Mouse (Mus musculus): ENCODE results near the gene Rpia. TPM values are rescaled to one million over a fixed set of nuclear protein-coding genes. Genes with fewer than 3 reads are reported as not detected.

Rpia gene
- polyA plus RNA-seq, 3 experiments from 2014 or later = 4.9 to 11.5 (median 6.1) TPM

DNA sequence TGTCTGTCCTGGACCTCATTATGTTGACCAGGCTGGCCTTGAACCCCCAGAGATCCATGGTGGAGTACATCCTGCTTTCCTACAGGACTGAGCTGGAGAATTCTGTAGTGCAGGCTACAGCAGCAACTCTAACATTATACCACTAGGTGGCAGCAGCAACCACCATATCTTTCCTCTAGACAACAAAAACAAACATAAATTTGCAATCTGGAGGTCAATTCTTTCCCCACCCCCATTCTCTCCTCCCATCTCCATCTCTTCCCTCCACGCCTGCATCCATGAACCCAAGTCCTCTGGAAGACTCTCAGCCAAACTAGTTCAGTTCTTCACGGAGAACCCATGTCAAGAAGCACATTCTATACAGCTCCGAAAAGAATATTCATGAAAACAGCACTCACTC is 12.6 kb upstream of the Rpia start:
- peak; percentile 58 for ATAC-seq

DNA sequence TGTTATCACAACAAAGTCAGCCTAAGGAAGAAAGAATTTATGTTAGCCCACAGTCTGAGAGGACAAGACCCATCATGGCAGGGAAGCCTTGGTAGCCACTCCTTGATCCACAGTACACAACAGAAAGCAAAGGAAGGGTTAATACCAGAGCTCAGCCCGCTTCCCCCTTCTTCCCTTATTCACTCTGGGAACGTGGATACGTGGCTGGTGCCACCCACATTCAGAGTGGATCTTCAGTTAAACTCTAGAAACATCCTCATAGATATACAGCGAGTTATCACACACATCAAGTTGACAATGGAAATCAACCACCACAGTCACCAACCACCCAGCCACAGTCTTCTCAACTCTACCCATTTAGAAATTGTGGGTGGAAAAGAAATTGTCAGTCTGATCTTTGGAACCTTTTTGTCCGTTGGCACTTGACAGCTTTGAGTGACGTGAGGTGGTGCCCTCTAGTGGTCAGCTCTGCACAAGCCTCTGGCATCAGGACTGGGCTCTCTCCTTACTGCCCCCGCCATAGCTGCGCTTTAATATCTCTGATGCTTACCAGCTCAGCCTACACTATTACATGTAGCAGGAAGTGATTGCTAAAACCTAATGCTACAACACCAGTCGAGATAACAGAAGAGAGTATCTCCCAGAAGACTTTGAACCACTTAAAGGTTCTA is 5.7 kb upstream of the Rpia start:
- peak; percentile 97 for ATAC-seq

DNA sequence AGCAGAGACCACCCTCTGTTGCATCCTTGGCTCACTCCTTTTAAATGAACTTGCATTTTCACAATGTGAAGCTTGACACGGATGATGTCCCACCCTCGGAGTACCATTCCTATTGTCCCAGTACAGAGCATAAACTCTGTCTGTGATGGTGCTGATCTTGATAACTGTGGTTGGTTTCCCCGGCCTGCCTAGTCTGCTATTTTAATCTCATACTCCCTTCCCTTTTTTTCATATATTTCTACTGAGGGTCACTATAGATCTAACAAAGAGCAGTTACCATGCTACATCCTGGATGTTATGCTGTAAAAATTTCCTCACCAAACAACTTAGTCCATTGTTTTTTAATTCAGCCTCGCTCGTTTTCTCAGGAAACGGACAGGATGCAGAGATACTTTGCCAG is 4.9 kb upstream of the Rpia start:
- no peak for ATAC-seq

DNA sequence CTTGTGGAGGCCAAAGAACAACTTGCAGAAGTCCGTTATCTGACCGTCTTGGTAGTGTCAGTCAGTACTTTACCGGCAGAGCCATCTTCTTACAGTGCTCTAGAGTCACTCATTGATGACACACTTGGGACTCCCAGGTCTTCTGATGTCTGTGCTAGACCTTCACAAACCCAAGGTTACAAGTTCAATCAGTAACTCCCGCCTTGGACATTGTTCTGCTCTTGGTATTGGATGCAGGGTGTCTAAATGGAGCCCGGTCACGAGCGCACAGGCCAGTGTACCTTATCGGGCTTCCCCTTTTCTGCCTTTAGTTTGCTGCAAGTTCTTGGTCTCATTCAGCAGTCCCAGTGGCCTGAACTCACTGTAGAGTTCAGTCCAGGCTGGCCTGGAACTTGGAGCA is 612 bp upstream of the Rpia start:
- peak; percentile 9 for ATAC-seq

DNA sequence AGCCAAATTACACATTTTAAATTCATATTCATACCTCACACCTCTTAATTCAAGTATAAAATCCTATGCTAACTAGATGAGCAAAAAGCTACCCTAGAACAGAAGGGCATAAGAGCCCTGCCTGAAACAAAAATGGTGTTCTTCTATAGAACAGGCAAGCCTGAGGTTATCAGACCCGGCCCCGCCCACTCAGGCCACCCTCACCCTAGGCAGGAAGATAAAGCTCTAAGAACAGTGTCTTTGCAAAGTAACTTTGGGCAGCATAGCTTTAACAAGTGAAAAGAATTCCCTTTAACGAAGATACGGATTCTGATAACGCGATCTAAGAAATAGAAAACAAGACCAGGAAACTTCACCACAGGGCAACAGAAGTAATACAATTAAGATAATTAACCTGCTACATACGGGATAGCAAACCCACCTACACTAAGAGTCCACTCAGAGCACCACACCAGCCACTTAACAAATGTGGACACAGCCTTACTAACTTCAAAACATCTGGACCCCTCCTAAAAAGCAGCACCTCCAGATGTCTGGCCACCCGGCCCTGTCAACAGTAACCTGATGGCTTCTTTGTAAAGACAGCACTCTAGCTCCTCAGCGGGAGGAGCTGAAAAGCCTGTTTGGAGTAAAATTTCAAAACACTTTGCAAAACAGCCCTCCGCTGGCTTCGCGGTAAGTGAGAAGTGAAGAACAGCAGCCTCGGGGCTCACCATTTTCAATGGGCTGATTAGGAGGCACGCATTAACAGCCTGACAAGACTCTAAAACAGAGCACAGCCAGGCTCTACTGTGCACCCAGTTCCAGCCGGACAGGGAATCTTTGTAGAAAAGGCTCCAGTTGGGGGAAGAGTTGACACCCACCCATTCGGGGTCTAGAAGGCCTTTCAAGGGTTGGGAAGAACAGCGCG is 925 bp downstream of the Rpia start:
- ATAC-seq = peak; percentile 18

DNA sequence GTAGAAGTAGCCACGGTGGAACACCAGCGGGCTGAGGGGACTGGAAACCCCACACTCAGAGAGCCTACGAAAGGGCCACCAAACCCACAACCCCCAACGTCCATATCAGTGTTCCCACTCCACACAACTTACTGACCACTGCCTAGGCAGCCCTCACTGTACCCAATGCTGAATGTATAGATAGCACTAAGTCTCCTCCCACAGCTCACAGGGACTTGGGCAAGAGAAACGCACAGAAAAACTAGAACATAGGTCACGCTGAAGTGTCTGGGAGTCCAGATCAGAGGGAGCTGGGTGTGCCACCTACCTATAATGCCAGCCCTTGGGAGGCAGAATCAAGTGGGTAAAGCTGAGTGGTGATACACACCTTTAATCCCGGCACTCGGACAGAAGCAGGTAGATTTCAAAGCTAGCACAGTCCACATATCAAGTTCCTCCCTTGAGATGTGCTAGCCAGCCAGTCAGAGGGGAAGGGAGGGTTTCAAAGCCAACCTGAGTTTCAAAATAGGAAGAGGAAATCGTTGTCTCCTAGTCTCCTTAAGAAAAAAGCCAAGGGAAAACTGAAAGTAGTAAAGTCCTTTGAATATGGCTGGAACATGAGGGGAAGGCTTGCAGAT is 1.9 kb downstream of the Rpia start:
- ATAC-seq = no peak

DNA sequence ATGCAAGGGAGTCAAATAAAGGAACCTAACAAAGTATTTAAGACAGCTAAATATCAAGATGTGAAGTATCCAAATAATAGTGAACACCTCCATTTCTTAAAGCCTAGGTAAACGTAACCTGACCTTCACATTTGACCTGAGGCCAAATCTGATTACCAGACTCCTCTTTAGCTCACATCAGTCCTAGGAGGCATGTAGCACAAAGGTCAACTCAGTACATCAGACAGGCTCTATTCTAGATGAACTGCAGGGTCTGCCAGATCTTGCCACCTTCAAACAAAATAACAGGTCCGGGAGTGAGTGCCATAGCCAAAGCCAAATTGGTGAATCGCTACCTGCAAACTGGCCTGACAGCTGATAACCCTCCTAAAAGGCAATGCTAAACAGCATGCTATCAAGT is 2.9 kb downstream of the Rpia start:
- no peak for ATAC-seq

DNA sequence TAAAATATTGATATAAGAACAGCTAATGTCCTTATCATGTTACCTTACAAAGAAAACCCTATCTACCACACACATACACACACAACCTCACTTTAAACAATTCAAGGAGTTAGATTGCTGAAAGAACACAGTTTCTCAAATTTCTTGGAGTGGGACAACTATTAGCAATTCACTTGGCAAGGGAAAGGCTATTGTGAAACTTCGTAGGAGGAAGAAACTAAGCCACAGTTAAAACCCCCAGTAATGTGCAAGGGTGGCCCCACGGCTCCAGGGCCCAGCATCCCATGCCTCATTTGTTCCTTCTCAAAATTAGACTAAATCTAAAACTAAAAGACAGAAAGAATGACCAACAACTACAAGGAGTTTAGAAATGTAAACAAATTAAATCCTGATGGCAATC is 4.5 kb downstream of the Rpia start:
- no peak for ATAC-seq

DNA sequence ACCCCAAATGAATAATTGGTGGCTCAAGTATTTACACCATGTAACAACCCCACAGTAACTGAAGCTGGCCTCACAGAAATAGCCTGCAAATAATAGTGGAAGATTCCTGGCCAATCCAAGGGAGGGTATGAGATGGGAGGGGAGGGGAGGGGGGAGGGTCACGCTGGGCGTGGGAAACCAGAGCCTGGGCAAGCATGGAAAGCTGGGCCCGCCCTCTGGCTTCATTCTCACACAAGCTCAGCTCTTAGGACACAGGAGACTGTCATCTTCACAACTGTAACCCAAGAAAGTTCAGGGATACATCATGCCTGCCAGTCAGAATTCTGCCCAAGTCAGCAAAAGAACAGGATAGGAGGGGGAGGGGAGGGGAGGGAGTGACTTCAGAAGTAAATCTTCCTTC is 6.2 kb downstream of the Rpia start:
- ATAC-seq = no peak

DNA sequence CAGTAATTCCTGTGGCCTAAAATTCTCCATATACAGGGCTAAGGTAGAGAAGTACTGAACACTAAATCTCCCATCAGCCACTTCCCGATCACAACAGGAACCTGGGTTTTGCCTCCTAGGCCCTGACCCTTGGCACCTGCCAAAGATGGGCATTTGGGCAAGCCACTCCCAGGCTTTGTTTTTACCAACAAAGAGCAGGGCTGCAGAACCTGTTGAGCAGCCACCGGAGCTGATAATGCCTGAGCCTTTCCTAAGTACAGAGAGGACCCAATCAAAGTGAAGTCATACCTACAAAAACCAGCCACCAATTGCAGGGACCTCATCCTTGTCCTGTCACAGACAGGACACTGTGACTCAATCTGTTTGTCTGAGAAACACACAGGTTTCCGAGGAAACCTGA is 7.2 kb downstream of the Rpia start:
- no peak for ATAC-seq

DNA sequence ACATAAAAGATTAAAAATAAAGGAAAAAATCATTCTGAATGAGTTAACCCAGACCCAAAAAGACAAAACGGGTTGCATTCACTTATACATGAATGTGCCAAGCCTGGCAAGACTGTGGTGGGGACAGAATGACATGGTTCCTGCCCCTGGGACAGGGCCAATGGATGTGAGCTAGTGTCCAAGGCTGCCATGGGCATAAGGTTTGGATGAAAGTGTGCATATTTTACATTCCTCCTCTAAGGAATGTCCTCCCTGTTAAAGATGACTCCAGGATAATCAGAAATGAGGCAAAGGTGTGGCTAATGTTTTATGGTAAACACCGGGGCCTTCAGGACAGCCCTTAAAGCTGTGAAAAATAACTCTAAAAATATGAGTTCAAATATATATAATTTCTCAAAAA is 10.7 kb downstream of the Rpia start:
- ATAC-seq = no peak

DNA sequence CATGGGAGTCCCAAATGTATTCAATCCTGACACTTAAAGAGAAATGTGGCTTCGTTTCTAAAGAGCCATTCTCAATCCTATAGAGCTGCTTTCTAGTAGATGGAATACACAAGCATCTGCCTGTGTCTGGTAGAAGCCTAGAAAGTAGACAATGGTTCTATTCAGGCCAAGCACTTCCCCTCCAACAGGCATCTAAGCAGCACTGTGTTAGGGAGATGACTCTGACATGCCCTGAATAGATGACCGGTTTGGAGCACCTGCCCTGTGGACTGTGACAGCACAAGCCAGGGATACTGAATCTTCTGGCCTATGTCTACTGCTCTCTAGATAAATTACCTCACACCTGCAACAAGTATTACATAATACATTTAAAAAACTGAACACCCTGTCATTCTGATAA is 17.7 kb downstream of the Rpia start:
- no peak for ATAC-seq

DNA sequence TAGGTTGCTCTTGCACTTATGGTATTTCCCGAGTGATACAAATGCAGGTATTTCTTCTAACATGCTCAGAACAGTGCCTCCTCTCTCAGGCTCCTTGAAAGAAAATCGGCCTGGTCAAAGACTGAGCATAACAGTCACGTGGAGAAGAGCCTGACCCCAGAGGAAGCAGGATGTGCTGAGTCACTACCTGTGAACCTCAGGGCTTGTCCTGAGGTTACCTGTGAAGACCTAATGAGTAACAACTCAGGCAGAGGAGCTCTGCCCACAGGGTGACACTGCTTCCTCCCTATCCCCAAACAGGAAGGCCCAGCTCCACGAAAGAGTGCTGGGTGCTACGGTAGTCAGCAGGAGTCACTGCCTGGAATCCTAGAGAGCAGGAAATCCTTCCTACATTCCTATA is 18.3 kb downstream of the Rpia start:
- ATAC-seq = no peak

DNA sequence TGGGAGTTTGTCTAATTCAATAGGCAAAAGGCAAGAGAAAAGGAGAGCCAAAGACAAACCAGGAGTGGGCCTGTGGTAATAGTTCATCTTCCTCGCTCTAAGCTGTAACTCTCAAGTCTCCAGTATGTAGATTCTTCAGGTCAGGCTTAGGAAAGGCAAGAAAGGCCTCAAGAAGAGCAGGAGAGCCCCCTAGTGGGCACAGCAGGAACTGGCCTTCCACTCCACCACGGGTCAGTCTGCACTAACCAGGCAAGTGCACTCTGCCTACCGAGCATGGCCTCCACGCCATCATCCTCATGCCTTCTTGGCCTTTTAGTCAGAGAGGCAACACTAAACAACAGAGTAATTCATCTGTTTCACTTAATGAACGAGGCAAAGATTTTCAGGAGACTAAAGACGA is 23.3 kb downstream of the Rpia start:
- ATAC-seq = peak; percentile 86

DNA sequence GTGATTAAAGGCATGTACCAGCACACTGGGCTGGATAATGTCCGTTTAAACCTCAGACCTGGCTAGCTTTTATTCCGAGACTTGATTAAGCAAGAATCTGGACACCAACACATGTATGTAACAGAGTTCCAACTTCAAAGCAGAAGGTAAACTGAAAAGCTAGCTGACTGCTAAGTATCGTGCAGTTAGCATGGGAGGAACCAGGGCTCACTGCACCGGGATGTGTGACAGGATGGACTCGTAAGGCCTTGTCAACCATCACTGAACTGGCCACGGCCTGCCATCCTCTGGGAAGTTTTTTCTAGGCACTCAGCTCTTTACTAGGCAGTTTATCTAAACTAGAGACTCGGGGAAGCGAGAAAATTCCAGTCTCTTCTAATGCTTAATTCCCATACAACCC is 27.0 kb downstream of the Rpia start:
- ATAC-seq = no peak

DNA sequence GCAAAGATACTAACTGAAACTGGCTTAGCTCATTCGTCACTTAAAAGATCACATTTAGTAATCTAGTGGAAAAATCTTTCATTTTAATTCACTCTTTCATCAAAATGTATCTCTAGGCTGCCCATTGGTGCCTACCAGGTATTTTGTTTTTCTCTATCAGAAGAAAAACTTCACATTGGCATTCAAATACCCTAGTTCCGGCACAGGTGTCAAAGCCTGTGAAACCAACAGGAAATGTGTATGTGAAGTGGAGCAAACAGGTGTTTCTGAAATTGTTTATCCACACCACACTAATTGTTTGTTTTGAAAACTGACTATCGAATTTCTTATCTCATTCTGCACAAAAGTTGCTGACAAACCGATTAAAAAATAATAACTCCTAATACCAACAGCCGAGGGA is 27.5 kb downstream of the Rpia start:
- ATAC-seq = peak; percentile 49

DNA sequence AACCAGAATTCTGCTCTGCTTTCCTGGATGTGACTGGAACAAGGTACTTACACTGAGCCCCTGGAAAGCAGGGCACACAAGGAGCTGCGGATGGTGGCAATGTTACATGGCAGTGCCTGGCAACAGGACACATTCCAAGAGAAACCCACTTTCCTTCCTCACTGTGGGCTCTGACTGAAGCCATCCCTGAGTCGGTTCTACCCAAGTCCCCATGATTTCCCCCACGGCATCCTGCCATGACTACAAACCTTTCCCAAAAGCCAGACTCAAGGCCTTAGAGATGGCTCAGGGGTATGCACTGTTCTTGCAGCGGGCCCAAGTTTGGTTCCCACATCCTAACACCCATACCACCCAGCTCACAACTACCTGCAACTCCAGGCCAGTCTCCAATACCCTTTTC is 28.2 kb downstream of the Rpia start:
- ATAC-seq = no peak

DNA sequence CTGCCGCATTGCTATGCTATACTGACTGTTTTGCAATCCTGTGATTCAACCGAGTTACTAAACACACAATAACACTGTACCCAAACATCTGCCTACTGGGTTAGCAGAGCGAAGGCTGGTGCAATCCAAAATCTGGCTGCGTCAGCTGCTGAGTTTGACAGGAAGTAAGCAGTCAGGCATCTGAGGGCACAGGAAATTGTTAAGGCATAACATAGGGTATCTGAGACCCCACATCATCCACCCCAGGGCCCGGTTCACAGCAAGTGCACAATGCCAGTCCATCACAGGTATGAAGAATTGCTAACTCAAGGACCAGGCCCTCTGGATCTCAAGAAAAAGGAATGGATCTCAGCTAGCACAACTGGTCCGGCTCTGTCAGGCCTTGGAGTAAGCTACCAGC is 29.4 kb downstream of the Rpia start:
- peak; percentile 50 for ATAC-seq

DNA sequence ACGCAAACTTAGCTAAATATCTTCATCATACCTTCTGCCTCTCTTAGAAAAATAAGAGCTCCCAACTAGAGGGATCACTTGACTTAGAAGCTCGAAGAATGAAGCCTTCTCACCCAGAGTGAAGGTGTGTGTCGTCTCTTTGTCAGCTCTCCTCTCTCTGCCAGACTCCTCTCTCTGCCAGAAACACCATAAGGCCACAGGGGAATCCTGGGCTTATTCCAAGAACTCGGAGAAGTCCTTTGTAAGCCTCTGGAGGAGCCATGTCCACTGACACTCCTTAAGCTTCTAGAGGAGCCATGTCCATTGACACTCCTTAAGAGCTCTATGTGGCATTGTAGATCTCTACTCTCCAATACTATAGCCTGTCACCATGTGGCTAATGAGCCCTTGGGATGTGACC is 31.1 kb downstream of the Rpia start:
- ATAC-seq = no peak

DNA sequence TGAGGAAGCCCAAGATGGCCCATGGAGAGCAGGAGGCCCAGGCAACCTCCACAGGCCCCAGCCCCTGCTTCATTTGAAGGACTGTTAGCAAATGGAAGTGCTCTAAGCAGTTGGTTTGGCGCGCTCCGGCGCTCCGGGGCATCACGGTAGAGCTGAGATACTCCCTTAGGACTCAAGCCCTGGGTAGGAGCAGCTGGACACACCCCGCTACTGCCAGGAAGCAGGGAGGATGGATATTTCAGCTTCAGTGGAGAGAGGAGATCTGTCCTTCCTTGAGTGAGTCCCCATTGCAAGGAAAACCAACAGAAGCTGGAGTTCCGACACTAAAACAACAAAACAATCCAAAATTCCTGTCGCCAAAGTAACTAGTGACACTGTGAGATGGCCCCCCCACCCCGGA is 37.2 kb downstream of the Rpia start:
- ATAC-seq = no peak

DNA sequence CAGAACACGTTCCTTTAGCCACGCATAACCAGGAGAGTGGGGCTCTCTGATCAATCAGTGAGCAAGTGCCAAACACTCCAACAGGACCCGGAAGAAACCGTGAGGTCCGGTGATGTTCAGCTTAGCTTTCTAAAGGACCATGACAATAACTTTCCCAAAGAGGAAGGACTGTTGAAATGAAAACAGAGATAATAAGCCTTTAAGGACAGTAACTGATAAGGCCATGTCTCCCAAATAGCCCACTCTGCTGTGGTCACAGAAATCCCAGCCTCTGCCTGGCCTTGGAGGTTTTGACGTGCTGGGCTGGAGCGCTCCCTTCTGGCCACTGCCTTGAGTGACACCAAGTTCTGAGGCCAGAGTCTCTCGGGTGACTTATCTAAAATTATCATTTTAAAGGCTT is 39.7 kb downstream of the Rpia start:
- ATAC-seq = peak; percentile 64

DNA sequence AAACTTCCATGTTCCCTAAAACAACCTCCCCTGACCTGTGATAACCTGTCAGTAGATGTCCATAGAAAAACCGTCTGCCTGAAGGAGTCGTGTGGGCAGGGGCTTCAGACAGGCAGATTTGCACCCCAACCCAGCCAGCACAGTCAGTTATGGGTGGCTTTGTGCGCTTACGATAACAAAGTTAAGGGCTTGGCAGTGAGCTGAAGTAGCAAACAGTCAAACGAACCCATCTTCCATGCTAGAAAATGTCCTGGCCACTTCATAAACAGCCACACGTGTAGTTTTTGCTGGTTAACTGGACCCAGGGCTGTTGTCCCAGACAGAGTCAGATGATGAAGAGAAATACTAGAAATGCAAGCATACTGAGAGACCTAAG is 40.1 kb downstream of the Rpia start:
- ATAC-seq = no peak

DNA sequence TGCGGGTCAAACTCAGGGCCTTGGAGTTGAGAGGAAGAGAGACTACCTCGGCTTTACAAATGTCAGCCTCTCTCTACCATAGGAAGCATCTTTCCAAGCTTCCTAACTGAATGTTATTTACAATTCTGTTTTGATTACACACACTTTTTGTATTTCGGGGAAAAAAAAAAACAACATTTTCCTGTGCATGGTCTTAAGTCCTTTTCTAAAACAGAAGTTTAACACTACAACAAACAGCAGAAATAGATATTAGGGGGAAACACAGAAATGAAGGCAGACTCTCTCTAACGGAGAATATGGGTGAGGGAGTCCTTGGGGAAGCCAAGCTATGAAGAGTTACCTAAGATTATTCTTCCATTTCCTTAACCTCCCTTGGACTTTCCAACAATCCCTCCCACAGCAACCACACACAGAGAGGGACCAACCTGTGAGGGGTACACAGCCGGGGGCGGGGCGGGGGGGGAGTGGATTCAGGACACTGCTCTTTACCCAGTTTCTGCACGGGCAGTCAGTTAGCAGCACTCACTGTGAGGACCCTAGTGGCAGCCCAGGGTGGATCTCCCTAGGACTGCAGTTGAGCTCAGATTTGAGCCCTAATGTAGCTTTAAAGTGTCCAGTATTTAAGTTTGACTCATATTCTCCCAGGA is 40.7 kb downstream of the Rpia start:
- ATAC-seq = no peak
